Mouse (Mus musculus) hindbrain, postnatal 0 days (tissue): ENCODE data around the gene Trnau1ap. TPM values are rescaled to one million over a fixed set of nuclear protein-coding genes. Genes with fewer than 3 reads are reported as not detected.
A peak's percentile ranks its signal among the peaks of the same experiment; 100 is the strongest.

ENCODE experiments used
- ATAC-seq: fragments of 200-750 bp; cut with Nextera tagmentation; 2 replicates; pipeline ENCODE4 v1.8.0; 2017; ENCODE audit warnings: mild to moderate bottlenecking, moderate TSS enrichment, moderate library complexity
- DNase-seq: peaks from one replicate; pipeline ENCODE4 v3.0.0-alpha.2; 2015; ENCODE audit warnings: low spot score
- H3K27ac ChIP-seq: fragments of 300-500 bp; sonication (generic); 2 replicates; pipeline ENCODE4 v1.5.1; 2014; ENCODE audit warnings: mild to moderate bottlenecking
- H3K27me3 ChIP-seq: fragments of 300-500 bp; sonication (generic); 2 replicates; pipeline ENCODE4 v1.6.1; 2014; ENCODE audit warnings: low read length, mixed read lengths; ENCODE audit not compliant: insufficient read depth
- H3K36me3 ChIP-seq: fragments of 300-500 bp; sonication (generic); 2 replicates; pipeline ENCODE4 v1.6.1; 2014; ENCODE audit warnings: low read length, mixed read lengths; ENCODE audit not compliant: insufficient read depth
- H3K4me1 ChIP-seq: fragments of 300-500 bp; sonication (generic); 2 replicates; pipeline ENCODE4 v1.6.1; 2014; ENCODE audit warnings: antibody characterized with exemption, low read length, mixed read lengths; ENCODE audit not compliant: insufficient read depth
- H3K4me2 ChIP-seq: fragments of 300-500 bp; sonication (generic); 2 replicates; pipeline ENCODE4 v1.6.1; 2014; ENCODE audit warnings: low read depth, mild to moderate bottlenecking, low read length, moderate library complexity, mixed read lengths
- H3K4me3 ChIP-seq: fragments of 300-500 bp; sonication (generic); 2 replicates; pipeline ENCODE4 v1.5.1; 2014; ENCODE audit warnings: low read length
- H3K9ac ChIP-seq: fragments of 300-500 bp; sonication (generic); replicated peaks from 2 replicates; pipeline ENCODE4 v1.6.1; 2014; ENCODE audit warnings: mild to moderate bottlenecking, low read length, moderate library complexity, mixed read lengths
- H3K9me3 ChIP-seq: fragments of 300-500 bp; sonication (generic); 2 replicates; pipeline ENCODE4 v1.6.1; 2016; ENCODE audit warnings: low read length, mixed read lengths
- CTCF ChIP-seq: IDR thresholded peaks from 2 replicates; pipeline ENCODE4 v1.5.1; 2016; ENCODE audit warnings: antibody characterized with exemption, control low read depth, low read depth
- WGBS: fragments of 180-500 bp; shearing (Covaris S2); extraction: QIAGEN DNeasy Blood & Tissue Kit; methylation state at CpG from one replicate; pipeline ENCODE4 v1.1.7; 2014; 5-methylcytosine and 5-hydroxymethylcytosine counted together
- polyA plus RNA-seq: library from polyadenylated mRNA; unstranded; fragments of >200 nt; fragmentation: Nextera tagmentation; extraction: Ambion mirVana; gene quantifications from 2 replicates; pipeline ENCODE4 v1.2.1, GENCODE M21; 2015
- total RNA-seq: library from RNA; depleted of rRNA; stranded (reverse); fragments of >200 nt; gene quantifications from 2 replicates; pipeline ENCODE4 v1.2.3, GENCODE M21; 2014

The Trnau1ap gene
- total and polyA plus RNA-seq, 2 experiments from 2014 or later = 53.2 to 56.6 TPM

- no peak overlapping the region for H3K4me3 ChIP-seq
- no peaks in the 10 kb centered on the region for H3K27me3 ChIP-seq
- no peaks in the 10 kb centered on the region for H3K36me3 ChIP-seq
- H3K4me1 ChIP-seq = 0 out of 2 replicates have a peak, but pooled peaks cover 5% of the 10 kb centered on the region
- DNase-seq = no peak
- ATAC-seq = no peak
- no peak overlapping the region for H3K9ac ChIP-seq
- no peak for TF ChIP-seq CTCF
- 61% methylated on average over 3 of the region's 3 CpGs for WGBS
- no peak overlapping the region for H3K4me2 ChIP-seq
- H3K9me3 ChIP-seq = no peaks in the 10 kb centered on the region
- no peak overlapping the region for H3K27ac ChIP-seq
Observed at GRCm38 (mm10) chr4:132350854-132351253, 21.5 kb upstream of the Trnau1ap start.

GRCm38 (mm10) chr4:132350123-132350740, 20.9 kb upstream of the Trnau1ap start:
- no peak for ATAC-seq
- Histone ChIP-seq H3K27ac (no peak overlapping the region), H3K9me3 (no peaks in the 10 kb centered on the region), H3K9ac (no peak overlapping the region), H3K27me3 (no peaks in the 10 kb centered on the region), H3K4me1 (0 out of 2 replicates have a peak, but pooled peaks cover 5% of the 10 kb centered on the region), H3K36me3 (no peaks in the 10 kb centered on the region), H3K4me2 (no peak overlapping the region), H3K4me3 (no peak overlapping the region)
- 49% methylated on average over 2 of the region's 2 CpGs for WGBS
- no peak for DNase-seq
- no peak for TF ChIP-seq CTCF

GRCm38 (mm10) chr4:132349495-132350122, 20.3 kb upstream of the Trnau1ap start:
- Histone ChIP-seq H3K9ac (no peak overlapping the region), H3K9me3 (no peaks in the 10 kb centered on the region), H3K4me1 (peaks cover 9% of the 10 kb centered on the region; the same call in 1 of the 2 replicates), H3K4me2 (no peak overlapping the region), H3K36me3 (no peaks in the 10 kb centered on the region), H3K27me3 (no peaks in the 10 kb centered on the region), H3K4me3 (no peak overlapping the region), H3K27ac (no peak overlapping the region)
- TF ChIP-seq CTCF = peak; percentile 21; the same call in 1 of the 2 replicates
- WGBS = 65% methylated on average over 3 of the region's 3 CpGs
- ATAC-seq = no peak
- DNase-seq = no peak

- no peak overlapping the region for H3K27ac ChIP-seq
- no peak overlapping the region for H3K4me3 ChIP-seq
- peaks cover 13% of the 10 kb centered on the region for H3K4me1 ChIP-seq
- no peaks in the 10 kb centered on the region for H3K36me3 ChIP-seq
- no peaks in the 10 kb centered on the region for H3K27me3 ChIP-seq
- no peaks in the 10 kb centered on the region for H3K9me3 ChIP-seq
- WGBS = 70% methylated on average over 3 of the region's 3 CpGs
- peak; percentile 23; the same call in 1 of the 2 replicates for TF ChIP-seq CTCF
- no peak overlapping the region for H3K9ac ChIP-seq
- no peak overlapping the region for H3K4me2 ChIP-seq
- no peak for ATAC-seq
- DNase-seq = no peak
Observed at GRCm38 (mm10) chr4:132346661-132347060, 17.3 kb upstream of the Trnau1ap start.

GRCm38 (mm10) chr4:132346261-132346660, 16.9 kb upstream of the Trnau1ap start:
- H3K4me3 ChIP-seq = no peak overlapping the region
- no peak for TF ChIP-seq CTCF
- no peak for DNase-seq
- H3K36me3 ChIP-seq = no peaks in the 10 kb centered on the region
- no peak overlapping the region for H3K9ac ChIP-seq
- H3K4me2 ChIP-seq = no peak overlapping the region
- no peaks in the 10 kb centered on the region for H3K27me3 ChIP-seq
- no peak for ATAC-seq
- WGBS = 89% methylated on average over 4 of the region's 4 CpGs
- H3K27ac ChIP-seq = no peak overlapping the region
- H3K4me1 ChIP-seq = peaks cover 10% of the 10 kb centered on the region
- no peaks in the 10 kb centered on the region for H3K9me3 ChIP-seq

- no peak for TF ChIP-seq CTCF
- Histone ChIP-seq H3K9ac (0 out of 2 replicates have a peak overlapping the region, but pooled peaks have one; percentile 64), H3K27me3 (no peaks in the 10 kb centered on the region), H3K27ac (no peak overlapping the region), H3K9me3 (no peaks in the 10 kb centered on the region), H3K4me3 (peak overlapping the region; percentile 84), H3K4me2 (peak overlapping the region; percentile 97), H3K4me1 (peaks cover 10% of the 10 kb centered on the region), H3K36me3 (no peaks in the 10 kb centered on the region)
- no peak for DNase-seq
- 42% methylated on average over 5 of the region's 5 CpGs for WGBS
- ATAC-seq = peak; percentile 21; the same call in 1 of the 2 replicates
Observed at GRCm38 (mm10) chr4:132345843-132346212, 16.5 kb upstream of the Trnau1ap start.
